Mouse (Mus musculus): ENCODE measurements around the gene Abhd14a. TPM values are rescaled to one million over a fixed set of nuclear protein-coding genes. Genes with fewer than 3 reads are reported as not detected.

Gene Abhd14a
- polyA plus RNA-seq, 1 experiment from 2014 or later = 49.5 TPM

DNA sequence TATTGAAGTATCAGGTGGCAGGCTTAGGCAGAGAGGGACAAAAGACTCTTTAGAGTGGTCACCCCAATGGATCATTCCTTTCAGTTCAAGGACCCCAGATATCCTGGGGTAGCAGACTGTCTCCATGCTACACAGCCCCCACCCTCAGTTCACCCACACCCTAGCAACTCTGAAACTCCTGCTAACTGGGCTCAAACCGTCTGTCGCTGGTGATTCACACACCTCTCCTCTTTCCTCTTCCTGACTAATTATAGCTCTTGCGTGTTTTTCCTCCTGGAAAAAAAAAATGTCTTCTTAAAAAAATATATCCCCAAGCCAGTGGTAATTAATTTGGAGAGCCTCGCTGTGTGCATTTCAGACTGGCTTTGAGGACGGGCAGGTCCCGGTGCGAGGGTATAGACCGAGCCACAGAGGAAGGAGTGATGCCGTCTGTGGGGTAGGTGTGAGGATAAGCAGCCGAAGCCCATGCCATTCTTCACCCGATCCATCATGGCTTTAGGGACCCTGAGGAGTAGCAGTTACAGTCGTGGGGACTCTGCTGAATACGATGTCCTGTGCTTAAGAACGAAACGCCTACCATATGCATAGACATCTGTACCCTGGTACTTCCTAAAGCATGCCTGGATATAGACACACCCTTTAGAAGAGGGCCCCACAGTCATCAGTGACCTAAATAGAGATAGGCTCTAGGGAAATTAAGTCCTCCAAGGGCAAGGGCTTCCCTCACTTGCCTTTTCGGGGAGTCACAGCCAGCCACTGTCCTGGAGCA, 44.7 kb downstream of the Abhd14a start:
- 77% methylated on average over 16 of the region's 16 CpGs for WGBS

DNA sequence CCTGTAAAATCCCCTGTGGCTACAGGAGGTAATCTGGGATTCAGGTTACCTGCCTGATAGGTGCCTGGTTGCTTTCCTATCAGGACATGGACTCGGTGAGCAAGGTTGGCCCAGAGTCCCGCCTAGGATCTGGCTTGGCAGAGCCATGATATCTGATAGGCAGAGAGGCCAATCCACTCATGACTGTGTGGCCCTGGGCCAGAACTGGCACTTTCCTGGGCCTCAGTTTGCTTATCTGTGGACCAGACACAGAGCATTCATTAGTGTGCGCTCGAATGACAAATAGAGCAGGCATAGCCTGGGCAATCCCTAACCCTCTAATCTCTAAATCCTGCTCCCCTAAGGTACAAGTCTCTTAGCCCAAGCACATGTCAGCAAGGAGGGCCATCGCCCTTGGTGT, 45.3 kb downstream of the Abhd14a start:
- H3K4me3 ChIP-seq (replicated peaks; ENCODE audit: low read length) = no peak overlapping the region
- H3K27ac ChIP-seq (ENCODE audit: low read length) = no peak overlapping the region
- H3K4me1 ChIP-seq (ENCODE audit: control insufficient read depth, insufficient read depth, low read length) = 0 out of 2 replicates have a peak, but pooled peaks cover 2% of the 10 kb centered on the region
- H3K9me3 ChIP-seq (replicated peaks; ENCODE audit: control insufficient read depth, low read length) = no peaks in the 10 kb centered on the region
- H3K36me3 ChIP-seq (ENCODE audit: control insufficient read depth, insufficient read depth, low read length) = no peaks in the 10 kb centered on the region
- WGBS = 73% methylated on average over 5 of the region's 5 CpGs
- no peaks in the 10 kb centered on the region for H3K27me3 ChIP-seq (ENCODE audit: control insufficient read depth, insufficient read depth, low read length)
- H3K9ac ChIP-seq (ENCODE audit: low read length) = no peak overlapping the region
- H3K4me2 ChIP-seq (ENCODE audit: low read depth, low read length) = no peak overlapping the region
- ATAC-seq (ENCODE audit: insufficient read depth, low FRiP score) = no peak

More for the DNA sequence above, 44.7 kb downstream of the Abhd14a start:
- Histone ChIP-seq H3K9me3 (replicated peaks; ENCODE audit: control insufficient read depth, low read length) (no peaks in the 10 kb centered on the region), H3K4me2 (ENCODE audit: low read depth, low read length) (no peak overlapping the region), H3K27ac (ENCODE audit: low read length) (no peak overlapping the region), H3K27me3 (ENCODE audit: control insufficient read depth, insufficient read depth, low read length) (no peaks in the 10 kb centered on the region), H3K4me1 (ENCODE audit: control insufficient read depth, insufficient read depth, low read length) (0 out of 2 replicates have a peak, but pooled peaks cover 2% of the 10 kb centered on the region), H3K36me3 (ENCODE audit: control insufficient read depth, insufficient read depth, low read length) (no peaks in the 10 kb centered on the region), H3K9ac (ENCODE audit: low read length) (no peak overlapping the region), H3K4me3 (replicated peaks; ENCODE audit: low read length) (no peak overlapping the region)
- ATAC-seq (ENCODE audit: insufficient read depth, low FRiP score) = no peak

DNA sequence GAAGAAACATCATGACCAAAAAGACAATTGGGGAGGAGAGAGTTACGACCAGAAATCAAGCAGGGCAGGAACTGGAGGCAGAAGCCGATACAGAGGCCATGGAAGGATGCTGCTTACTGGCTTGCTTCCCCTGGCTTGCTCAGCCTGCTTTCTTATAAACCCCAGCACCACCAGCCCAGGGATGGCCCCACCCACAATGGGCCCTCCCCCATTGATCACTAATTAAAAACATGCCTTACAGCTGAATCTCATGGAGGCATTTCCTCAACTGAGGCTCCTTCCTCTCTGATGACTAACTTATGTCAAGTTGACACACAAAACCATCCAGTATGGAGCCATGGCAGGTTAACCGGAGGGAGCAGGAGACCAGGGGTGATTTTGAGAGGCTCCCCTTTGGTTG, 47.7 kb downstream of the Abhd14a start:
- Histone ChIP-seq H3K27me3 (ENCODE audit: control insufficient read depth, insufficient read depth, low read length) (no peaks in the 10 kb centered on the region), H3K36me3 (ENCODE audit: control insufficient read depth, insufficient read depth, low read length) (no peaks in the 10 kb centered on the region), H3K27ac (ENCODE audit: low read length) (no peak overlapping the region), H3K4me1 (ENCODE audit: control insufficient read depth, insufficient read depth, low read length) (peaks cover 6% of the 10 kb centered on the region), H3K4me2 (ENCODE audit: low read depth, low read length) (no peak overlapping the region), H3K4me3 (replicated peaks; ENCODE audit: low read length) (no peak overlapping the region), H3K9me3 (replicated peaks; ENCODE audit: control insufficient read depth, low read length) (no peaks in the 10 kb centered on the region), H3K9ac (ENCODE audit: low read length) (no peak overlapping the region)
- ATAC-seq (ENCODE audit: insufficient read depth, low FRiP score) = no peak
- 89% methylated on average over 3 of the region's 3 CpGs for WGBS

DNA sequence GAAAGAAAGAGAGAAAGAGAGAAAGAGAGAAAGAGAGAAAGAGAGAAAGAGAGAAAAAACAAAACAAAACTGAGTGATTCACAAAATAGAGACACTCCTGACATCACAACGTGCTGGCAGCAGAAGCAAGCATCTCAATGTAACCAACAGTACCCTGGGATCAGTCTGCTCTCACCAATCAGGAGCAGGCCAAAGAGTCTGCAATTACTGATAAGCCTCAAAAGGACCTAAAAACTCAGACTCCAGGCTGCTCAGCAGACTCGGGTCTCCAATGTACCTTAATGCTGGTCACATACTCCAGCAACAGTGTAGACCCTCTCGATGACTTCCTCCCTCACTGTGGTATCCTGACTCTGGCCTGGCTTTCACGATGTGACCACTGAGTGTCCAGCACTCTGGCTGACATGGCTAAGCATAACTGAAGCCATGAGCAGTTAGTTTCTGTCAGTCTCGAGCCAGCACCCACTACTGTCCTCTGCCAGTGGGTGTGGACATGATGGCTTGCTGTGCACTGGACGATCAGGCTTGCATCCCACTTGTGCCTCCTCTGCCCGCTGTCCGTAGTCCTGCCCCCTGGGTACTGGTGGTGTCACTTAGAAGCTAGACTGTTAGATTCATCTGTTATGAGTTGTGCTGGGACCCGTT, 48.7 kb downstream of the Abhd14a start:
- no peak for ATAC-seq (ENCODE audit: insufficient read depth, low FRiP score)
- Histone ChIP-seq H3K9ac (ENCODE audit: low read length) (no peak overlapping the region), H3K27me3 (ENCODE audit: control insufficient read depth, insufficient read depth, low read length) (no peaks in the 10 kb centered on the region), H3K4me1 (ENCODE audit: control insufficient read depth, insufficient read depth, low read length) (peaks cover 12% of the 10 kb centered on the region), H3K4me3 (replicated peaks; ENCODE audit: low read length) (no peak overlapping the region), H3K27ac (ENCODE audit: low read length) (no peak overlapping the region), H3K9me3 (replicated peaks; ENCODE audit: control insufficient read depth, low read length) (no peaks in the 10 kb centered on the region), H3K36me3 (ENCODE audit: control insufficient read depth, insufficient read depth, low read length) (no peaks in the 10 kb centered on the region), H3K4me2 (ENCODE audit: low read depth, low read length) (no peak overlapping the region)
- WGBS = 65% methylated on average over 9 of the region's 9 CpGs

DNA sequence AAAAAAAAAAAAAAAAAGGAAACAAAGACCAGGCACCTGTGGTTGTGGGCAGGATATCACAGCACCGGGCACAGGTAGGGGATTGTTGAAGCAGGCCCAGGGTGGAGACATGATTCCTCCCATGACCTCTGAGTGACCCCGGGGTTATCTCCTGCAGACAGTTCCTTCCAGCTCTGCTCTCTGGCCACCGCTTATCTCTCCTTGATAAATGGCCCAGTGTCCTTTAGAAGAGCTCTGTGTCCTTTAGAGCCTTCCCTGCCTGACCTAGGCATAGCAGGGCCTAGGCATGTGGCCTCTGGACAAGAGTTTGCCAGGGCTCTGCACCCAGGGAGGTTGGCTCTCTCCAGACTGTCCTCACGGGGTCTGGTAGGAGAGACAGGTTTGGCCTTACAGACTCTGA, 49.7 kb downstream of the Abhd14a start:
- Histone ChIP-seq H3K4me1 (ENCODE audit: control insufficient read depth, insufficient read depth, low read length) (peaks cover 14% of the 10 kb centered on the region), H3K27me3 (ENCODE audit: control insufficient read depth, insufficient read depth, low read length) (no peaks in the 10 kb centered on the region), H3K4me2 (ENCODE audit: low read depth, low read length) (no peak overlapping the region), H3K9ac (ENCODE audit: low read length) (no peak overlapping the region), H3K36me3 (ENCODE audit: control insufficient read depth, insufficient read depth, low read length) (no peaks in the 10 kb centered on the region), H3K27ac (ENCODE audit: low read length) (no peak overlapping the region), H3K9me3 (replicated peaks; ENCODE audit: control insufficient read depth, low read length) (no peaks in the 10 kb centered on the region), H3K4me3 (replicated peaks; ENCODE audit: low read length) (no peak overlapping the region)
- WGBS = 47% methylated on average over 4 of the region's 4 CpGs
- no peak for ATAC-seq (ENCODE audit: insufficient read depth, low FRiP score)

DNA sequence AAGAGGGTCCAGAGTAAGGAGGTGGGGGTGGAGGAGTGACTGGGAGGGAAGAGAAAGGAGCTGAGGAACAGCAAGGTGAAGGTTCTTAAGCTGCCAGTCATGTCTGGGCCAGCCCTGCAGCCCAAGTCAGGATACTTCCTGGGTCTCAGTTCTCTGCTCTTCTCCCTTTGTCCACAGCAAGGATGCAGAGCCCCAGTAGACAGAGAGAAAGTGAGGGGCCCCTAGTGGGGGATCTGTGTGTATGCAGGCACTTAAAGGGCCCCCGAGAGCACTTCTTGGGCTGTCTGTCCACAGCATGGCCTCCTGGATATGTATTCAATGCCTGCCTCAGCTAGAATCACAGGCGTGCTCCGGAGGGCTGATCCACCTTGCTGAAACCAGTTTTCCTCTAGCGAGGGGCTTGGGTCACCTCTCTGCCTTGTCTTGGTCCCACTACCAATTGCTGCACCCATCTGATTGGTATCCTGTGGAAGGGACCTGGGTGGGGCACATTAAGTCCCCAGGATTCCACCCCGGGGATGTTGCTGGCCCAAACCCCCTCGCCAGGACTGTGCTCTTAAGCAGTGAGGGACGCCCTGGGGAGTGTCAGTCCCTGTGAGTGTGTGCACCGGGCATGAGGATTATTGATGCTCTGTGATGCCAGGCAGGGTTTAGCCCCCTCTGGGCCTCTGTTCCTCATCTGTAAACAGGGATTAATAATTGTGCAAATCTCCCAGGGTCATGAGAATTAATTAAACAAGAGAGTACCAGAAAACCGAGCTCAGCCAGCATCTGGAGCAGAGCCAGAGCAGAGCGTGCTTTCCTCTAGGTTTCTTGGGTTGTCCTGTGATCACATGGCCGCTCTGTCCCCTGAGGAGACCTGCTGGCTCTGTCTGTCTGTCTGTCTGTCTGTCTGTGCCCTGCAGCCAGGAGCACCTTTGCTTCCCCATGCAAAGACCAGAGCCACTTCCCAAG, 52.6 kb downstream of the Abhd14a start:
- Histone ChIP-seq H3K4me1 (ENCODE audit: control insufficient read depth, insufficient read depth, low read length) (peaks cover 17% of the 10 kb centered on the region), H3K27ac (ENCODE audit: low read length) (peak overlapping the region; percentile 33; the same call in 1 of the 2 replicates), H3K9me3 (replicated peaks; ENCODE audit: control insufficient read depth, low read length) (0 out of 2 replicates have a peak, but pooled peaks cover under 1% of the 10 kb centered on the region), H3K4me3 (replicated peaks; ENCODE audit: low read length) (no peak overlapping the region), H3K36me3 (ENCODE audit: control insufficient read depth, insufficient read depth, low read length) (no peaks in the 10 kb centered on the region), H3K4me2 (ENCODE audit: low read depth, low read length) (no peak overlapping the region), H3K9ac (ENCODE audit: low read length) (peak overlapping the region; percentile 46), H3K27me3 (ENCODE audit: control insufficient read depth, insufficient read depth, low read length) (no peaks in the 10 kb centered on the region)
- WGBS = 41% methylated on average over 11 of the region's 11 CpGs
- ATAC-seq (ENCODE audit: insufficient read depth, low FRiP score) = peak; percentile 51; the same call in 1 of the 2 replicates

DNA sequence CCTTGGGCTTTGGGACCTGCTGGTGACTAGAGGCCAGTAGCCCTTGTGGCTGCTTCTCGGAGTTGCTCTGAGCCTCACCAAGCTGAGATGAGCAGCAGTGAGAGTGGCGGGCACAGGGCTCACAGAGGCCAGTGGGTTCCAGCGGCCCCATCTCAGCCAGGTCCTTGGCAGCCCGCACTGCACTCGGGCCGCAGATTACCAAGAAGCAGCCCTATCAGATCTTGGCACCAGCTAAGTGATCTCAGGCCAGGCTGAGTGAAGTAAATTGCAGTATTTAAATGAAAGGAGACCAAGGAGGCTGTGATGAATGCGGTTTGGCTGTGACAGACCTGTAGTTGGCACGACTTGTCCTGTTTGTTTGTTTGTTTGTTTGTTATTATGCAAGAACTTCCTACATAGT, 53.9 kb downstream of the Abhd14a start:
- no peak overlapping the region for H3K4me2 ChIP-seq (ENCODE audit: low read depth, low read length)
- ATAC-seq (ENCODE audit: insufficient read depth, low FRiP score) = no peak
- H3K4me3 ChIP-seq (replicated peaks; ENCODE audit: low read length) = no peak overlapping the region
- H3K27ac ChIP-seq (ENCODE audit: low read length) = no peak overlapping the region
- peaks cover 17% of the 10 kb centered on the region for H3K4me1 ChIP-seq (ENCODE audit: control insufficient read depth, insufficient read depth, low read length)
- no peaks in the 10 kb centered on the region for H3K27me3 ChIP-seq (ENCODE audit: control insufficient read depth, insufficient read depth, low read length)
- WGBS = 76% methylated on average over 8 of the region's 8 CpGs
- 0 out of 2 replicates have a peak, but pooled peaks cover 3% of the 10 kb centered on the region for H3K9me3 ChIP-seq (replicated peaks; ENCODE audit: control insufficient read depth, low read length)
- no peak overlapping the region for H3K9ac ChIP-seq (ENCODE audit: low read length)
- no peaks in the 10 kb centered on the region for H3K36me3 ChIP-seq (ENCODE audit: control insufficient read depth, insufficient read depth, low read length)

DNA sequence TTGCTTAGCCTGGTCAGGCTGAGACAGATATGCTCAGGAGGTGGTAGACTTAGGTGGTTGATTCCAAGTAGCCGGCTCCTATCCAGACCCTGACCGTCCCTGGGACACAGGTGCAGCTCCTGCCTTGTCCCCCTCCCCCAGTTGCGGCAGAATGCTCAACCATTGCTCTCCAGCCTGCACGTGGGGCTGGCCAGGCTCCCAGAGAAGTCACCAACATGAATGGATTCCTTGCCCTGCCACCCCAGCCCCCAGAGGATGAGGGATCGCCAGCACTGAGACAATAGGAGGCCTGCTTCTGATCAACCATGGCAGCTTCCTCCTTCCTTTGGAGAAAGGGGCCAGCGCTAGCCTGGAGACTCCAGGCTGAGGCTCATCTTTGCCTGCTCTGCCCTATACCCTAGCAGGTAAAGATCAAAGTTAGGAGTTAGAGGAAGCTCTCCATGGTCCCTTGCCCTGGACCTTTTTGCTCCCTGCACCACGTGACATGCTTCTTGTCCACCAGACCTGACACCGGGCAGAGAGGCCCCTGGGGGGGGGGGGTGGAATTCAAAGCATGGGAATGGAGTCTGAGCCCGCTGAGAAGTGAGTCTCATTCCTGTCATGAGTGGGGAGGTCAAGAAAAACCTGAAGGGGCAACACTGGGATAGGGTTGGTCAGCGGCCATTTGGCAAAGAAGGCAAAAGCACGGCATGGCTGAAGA, 54.5 kb downstream of the Abhd14a start:
- no peaks in the 10 kb centered on the region for H3K27me3 ChIP-seq (ENCODE audit: control insufficient read depth, insufficient read depth, low read length)
- H3K9ac ChIP-seq (ENCODE audit: low read length) = no peak overlapping the region
- ATAC-seq (ENCODE audit: insufficient read depth, low FRiP score) = no peak
- no peaks in the 10 kb centered on the region for H3K36me3 ChIP-seq (ENCODE audit: control insufficient read depth, insufficient read depth, low read length)
- 0 out of 2 replicates have a peak, but pooled peaks cover 3% of the 10 kb centered on the region for H3K9me3 ChIP-seq (replicated peaks; ENCODE audit: control insufficient read depth, low read length)
- no peak overlapping the region for H3K4me2 ChIP-seq (ENCODE audit: low read depth, low read length)
- H3K4me3 ChIP-seq (replicated peaks; ENCODE audit: low read length) = no peak overlapping the region
- H3K27ac ChIP-seq (ENCODE audit: low read length) = no peak overlapping the region
- peaks cover 17% of the 10 kb centered on the region for H3K4me1 ChIP-seq (ENCODE audit: control insufficient read depth, insufficient read depth, low read length)
- WGBS = 62% methylated on average over 11 of the region's 11 CpGs
